19 mouse cellular contexts compared by ENCODE assay signal in genomic region chr14:76696729-76697128, GRCm38 (mm10).
DNase-seq lines count a peak whose midpoint lies in the region; ATAC-seq lines count a peak whose summit lies in the region.
"Had no signal": no experiment of that assay in that cellular context is flagged by ENCODE, and none has a peak within 500 bp of the region (broad histone marks: within the 10 kb centered on the region; RNA-seq: fewer than 3 reads in every experiment).

No protein-coding gene starts in this region.

- no peak overlapping the region for H3K9ac ChIP-seq in hindbrain, embryonic 12.5 days
- H3K9ac ChIP-seq in midbrain, embryonic 13.5 days (replicated peaks), result no peak overlapping the region
- no peak overlapping the region for H3K9ac ChIP-seq in midbrain, embryonic 11.5 days (ENCODE audit: low read length)
- no peak overlapping the region for H3K9ac ChIP-seq in hindbrain, embryonic 15.5 days
- no peak overlapping the region for H3K9ac ChIP-seq in neural tube, embryonic 15.5 days (replicated peaks)
- H3K9ac ChIP-seq in forebrain, embryonic 14.5 days (ENCODE audit: low read length), result no peak overlapping the region
- H3K9ac ChIP-seq: forebrain, embryonic 12.5 days; lung, embryonic 15.5 days had no signal

- no peaks in the 10 kb centered on the region for H3K36me3 ChIP-seq in hindbrain, embryonic 12.5 days
- H3K36me3 ChIP-seq in hindbrain, embryonic 10.5 days, result no peaks in the 10 kb centered on the region
- H3K36me3 ChIP-seq in midbrain, embryonic 13.5 days, result no peaks in the 10 kb centered on the region
- no peaks in the 10 kb centered on the region for H3K36me3 ChIP-seq in midbrain, embryonic 11.5 days (ENCODE audit: control insufficient read depth, insufficient read depth, low read length)
- H3K36me3 ChIP-seq in hindbrain, embryonic 15.5 days, result no peaks in the 10 kb centered on the region
- no peaks in the 10 kb centered on the region for H3K36me3 ChIP-seq in neural tube, embryonic 15.5 days
- no peaks in the 10 kb centered on the region for H3K36me3 ChIP-seq in forebrain, embryonic 14.5 days (ENCODE audit: control insufficient read depth, insufficient read depth, low read length)
- H3K36me3 ChIP-seq: forebrain, embryonic 12.5 days; G1E; lung, embryonic 15.5 days had no signal

- no peak overlapping the region for H3K4me3 ChIP-seq in hindbrain, embryonic 12.5 days
- H3K4me3 ChIP-seq in hindbrain, embryonic 10.5 days, result no peak overlapping the region
- no peak overlapping the region for H3K4me3 ChIP-seq in midbrain, embryonic 13.5 days (replicated peaks)
- H3K4me3 ChIP-seq in midbrain, embryonic 11.5 days (ENCODE audit: low read depth, low read length), result no peak overlapping the region
- no peak overlapping the region for H3K4me3 ChIP-seq in hindbrain, embryonic 15.5 days
- H3K4me3 ChIP-seq in neural tube, embryonic 15.5 days (replicated peaks), result no peak overlapping the region
- no peak overlapping the region for H3K4me3 ChIP-seq in forebrain, embryonic 14.5 days (ENCODE audit: low read depth, low read length)
- H3K4me3 ChIP-seq: forebrain, embryonic 12.5 days; gastrocnemius, adult 2 months; lung, embryonic 15.5 days; myocyte had no signal

- no peaks in the 10 kb centered on the region for H3K27me3 ChIP-seq in hindbrain, embryonic 12.5 days
- H3K27me3 ChIP-seq in hindbrain, embryonic 10.5 days (ENCODE audit: insufficient read depth, poor library complexity, severe bottlenecking), result no peaks in the 10 kb centered on the region
- H3K27me3 ChIP-seq in midbrain, embryonic 13.5 days, result no peaks in the 10 kb centered on the region
- no peaks in the 10 kb centered on the region for H3K27me3 ChIP-seq in midbrain, embryonic 11.5 days (ENCODE audit: control insufficient read depth, insufficient read depth, low read length)
- H3K27me3 ChIP-seq in hindbrain, embryonic 15.5 days, result no peaks in the 10 kb centered on the region
- H3K27me3 ChIP-seq in neural tube, embryonic 15.5 days (replicated peaks), result no peaks in the 10 kb centered on the region
- no peaks in the 10 kb centered on the region for H3K27me3 ChIP-seq in forebrain, embryonic 14.5 days (replicated peaks; ENCODE audit: control insufficient read depth, insufficient read depth, low read length)
- H3K27me3 ChIP-seq: forebrain, embryonic 12.5 days; lung, embryonic 15.5 days had no signal

- ATAC-seq in hindbrain, embryonic 12.5 days (ENCODE audit: low FRiP score), result no peak
- ATAC-seq in midbrain, embryonic 13.5 days, result 0 out of 2 replicates have a peak, but pooled peaks have one; percentile 30
- ATAC-seq in midbrain, embryonic 11.5 days (ENCODE audit: low FRiP score), result no peak
- peak; percentile 62; the same call in 1 of the 2 replicates for ATAC-seq in hindbrain, embryonic 15.5 days (ENCODE audit: low FRiP score, low read depth)
- ATAC-seq in neural tube, embryonic 15.5 days (ENCODE audit: low FRiP score), result peak; percentile 60; the same call in 1 of the 2 replicates
- no peak for ATAC-seq in forebrain, embryonic 14.5 days

- WGBS in hindbrain, embryonic 12.5 days, result 58% methylated on average over 4 of the region's 4 CpGs
- WGBS in hindbrain, embryonic 10.5 days, result 65% methylated on average over 4 of the region's 4 CpGs
- 58% methylated on average over 4 of the region's 4 CpGs for WGBS in midbrain, embryonic 13.5 days
- 73% methylated on average over 4 of the region's 4 CpGs for whole genome bisulfite sequencing in midbrain, embryonic 11.5 days
- WGBS in hindbrain, embryonic 15.5 days, result 41% methylated on average over 4 of the region's 4 CpGs
- WGBS in neural tube, embryonic 15.5 days, result 41% methylated on average over 4 of the region's 4 CpGs
- whole genome bisulfite sequencing in forebrain, embryonic 14.5 days, result 64% methylated on average over 4 of the region's 4 CpGs

- no peak for DNase-seq in hindbrain, embryonic 10.5 days (ENCODE audit: low spot score)
- no peak for DNase-seq in midbrain, embryonic 11.5 days (ENCODE audit: low spot score, missing footprints)
- DNase-seq in forebrain, embryonic 14.5 days (ENCODE audit: low spot score), result no peak
- no peak for DNase-seq in ovary, postnatal 36 days (ENCODE audit: low spot score)
- DNase-seq: cerebellum, adult 11 months; cerebellum, postnatal 25 days; gastrocnemius, adult 2 months; heart, adult 18-20 months; heart, postnatal 10 days; kidney, adult 11 months; right cerebral cortex, postnatal 4 days had no signal

- peak overlapping the region; percentile 2; the same call in 1 of the 2 replicates for H3K27ac ChIP-seq in hindbrain, embryonic 12.5 days
- no peak overlapping the region for H3K27ac ChIP-seq in hindbrain, embryonic 10.5 days
- peak overlapping the region; percentile 56 for H3K27ac ChIP-seq in midbrain, embryonic 13.5 days
- H3K27ac ChIP-seq in midbrain, embryonic 11.5 days (ENCODE audit: low read depth, low read length), result no peak overlapping the region
- H3K27ac ChIP-seq in hindbrain, embryonic 15.5 days (replicated peaks), result peak overlapping the region; percentile 64
- H3K27ac ChIP-seq in neural tube, embryonic 15.5 days (replicated peaks), result peak overlapping the region; percentile 60
- H3K27ac ChIP-seq in forebrain, embryonic 14.5 days (ENCODE audit: low read depth, low read length), result no peak overlapping the region
- H3K27ac ChIP-seq: forebrain, embryonic 12.5 days; lung, embryonic 15.5 days had no signal

- no peak overlapping the region for H3K4me2 ChIP-seq in hindbrain, embryonic 12.5 days (replicated peaks)
- H3K4me2 ChIP-seq in midbrain, embryonic 13.5 days (replicated peaks), result no peak overlapping the region
- no peak overlapping the region for H3K4me2 ChIP-seq in midbrain, embryonic 11.5 days
- no peak overlapping the region for H3K4me2 ChIP-seq in hindbrain, embryonic 15.5 days
- H3K4me2 ChIP-seq in neural tube, embryonic 15.5 days, result no peak overlapping the region
- no peak overlapping the region for H3K4me2 ChIP-seq in forebrain, embryonic 14.5 days (ENCODE audit: low read length)
- H3K4me2 ChIP-seq: forebrain, embryonic 12.5 days; lung, embryonic 15.5 days had no signal

- H3K4me1 ChIP-seq in hindbrain, embryonic 12.5 days, result peaks cover 13% of the 10 kb centered on the region; the same call in 1 of the 2 replicates
- peaks cover 43% of the 10 kb centered on the region for H3K4me1 ChIP-seq in hindbrain, embryonic 10.5 days (replicated peaks)
- peaks cover 13% of the 10 kb centered on the region for H3K4me1 ChIP-seq in midbrain, embryonic 13.5 days (replicated peaks)
- H3K4me1 ChIP-seq in midbrain, embryonic 11.5 days (ENCODE audit: control insufficient read depth, insufficient read depth, low read length), result no peaks in the 10 kb centered on the region
- peaks cover 10% of the 10 kb centered on the region for H3K4me1 ChIP-seq in hindbrain, embryonic 15.5 days (replicated peaks)
- peaks cover 16% of the 10 kb centered on the region for H3K4me1 ChIP-seq in neural tube, embryonic 15.5 days
- no peaks in the 10 kb centered on the region for H3K4me1 ChIP-seq in forebrain, embryonic 14.5 days (ENCODE audit: control insufficient read depth, insufficient read depth, low read length)

- no peaks in the 10 kb centered on the region for H3K9me3 ChIP-seq in hindbrain, embryonic 12.5 days (replicated peaks)
- no peaks in the 10 kb centered on the region for H3K9me3 ChIP-seq in hindbrain, embryonic 10.5 days
- H3K9me3 ChIP-seq in midbrain, embryonic 13.5 days, result no peaks in the 10 kb centered on the region
- no peaks in the 10 kb centered on the region for H3K9me3 ChIP-seq in midbrain, embryonic 11.5 days (ENCODE audit: control insufficient read depth, low read length)
- H3K9me3 ChIP-seq in hindbrain, embryonic 15.5 days, result no peaks in the 10 kb centered on the region
- no peaks in the 10 kb centered on the region for H3K9me3 ChIP-seq in neural tube, embryonic 15.5 days (replicated peaks)
- no peaks in the 10 kb centered on the region for H3K9me3 ChIP-seq in forebrain, embryonic 14.5 days (replicated peaks; ENCODE audit: control insufficient read depth, low read length)
- H3K9me3 ChIP-seq: forebrain, embryonic 12.5 days; lung, embryonic 15.5 days had no signal

Comparison
In these comparisons a context has a peak if more than half of its experiments do, and no peak if none do; other contexts are left out.
1. ATAC-seq: peak in midbrain, embryonic 13.5 days (single experiment), hindbrain, embryonic 15.5 days (single experiment) and neural tube, embryonic 15.5 days (single experiment); none in hindbrain, embryonic 12.5 days (single experiment), midbrain, embryonic 11.5 days (single experiment) and forebrain, embryonic 14.5 days (single experiment).
2. H3K27ac ChIP-seq: peak in hindbrain, embryonic 12.5 days (single experiment), midbrain, embryonic 13.5 days (single experiment), hindbrain, embryonic 15.5 days (single experiment) and neural tube, embryonic 15.5 days (single experiment); none in hindbrain, embryonic 10.5 days (single experiment), midbrain, embryonic 11.5 days (single experiment) and forebrain, embryonic 14.5 days (single experiment).